Mouse (Mus musculus) adrenal gland (tissue): Measurements from ENCODE around the gene Ripply1.

ENCODE experiments used
- intact Hi-C: fragments of 180-260 bp; cut with DNase I; formaldehyde crosslinking; loops from one replicate; pipeline ENCODE4 v1.15.1; 2025
- long read RNA-seq, 2 experiments: library from polyadenylated mRNA; unstranded; transcript quantifications; one replicate each; pipeline ENCODE4 v2.0.0; 2020; ENCODE audit warnings: borderline replicate concordance in 1 of 2; ENCODE audit not compliant: insufficient replicate concordance in 1 of 2

Gene Ripply1
- long read RNA-seq, experiment 1, result 0 reads
- long read RNA-seq, experiment 2, result 0 reads

GRCm38 (mm10) chrX:139782278-139783044 lies at the start of gene Ripply1:
Gene Ripply1 (minus strand): TSS chrX:139782353.
- intact Hi-C loops, result no loop called here

GRCm38 (mm10) chrX:139828363-139829092 lies 46.4 kb upstream of the Ripply1 start:
- intact Hi-C loops, result no loop called here

GRCm38 (mm10) chrX:139826926-139827325 lies 44.8 kb upstream of the Ripply1 start:
- intact Hi-C loops, result no loop called here

GRCm38 (mm10) chrX:139825402-139825801 lies 43.2 kb upstream of the Ripply1 start:
- intact Hi-C loops, result no loop called here

GRCm38 (mm10) chrX:139815201-139815600 lies 33.0 kb upstream of the Ripply1 start:
- intact Hi-C loops, result no loop called here

GRCm38 (mm10) chrX:139814018-139814635 lies 32.0 kb upstream of the Ripply1 start:
- intact Hi-C loops, result no loop called here

- intact Hi-C loops, result no loop called here
Measured at GRCm38 (mm10) chrX:139813299-139814002, 31.3 kb upstream of the Ripply1 start.

GRCm38 (mm10) chrX:139812636-139813298 lies 30.6 kb upstream of the Ripply1 start:
- intact Hi-C loops, result no loop called here

GRCm38 (mm10) chrX:139808501-139808900 lies 26.3 kb upstream of the Ripply1 start:
- intact Hi-C loops, result no loop called here

GRCm38 (mm10) chrX:139808085-139808484 lies 25.9 kb upstream of the Ripply1 start:
- intact Hi-C loops, result no loop called here

GRCm38 (mm10) chrX:139807391-139807790 lies 25.2 kb upstream of the Ripply1 start:
- intact Hi-C loops, result no loop called here

GRCm38 (mm10) chrX:139805918-139806317 lies 23.8 kb upstream of the Ripply1 start:
- intact Hi-C loops, result no loop called here

- intact Hi-C loops, result no loop called here
Measured at GRCm38 (mm10) chrX:139803028-139803427, 20.9 kb upstream of the Ripply1 start.

GRCm38 (mm10) chrX:139800406-139800878 lies 18.3 kb upstream of the Ripply1 start, which contains the start of gene Cldn2:
Gene Cldn2 (plus strand): TSS chrX:139800828.
- intact Hi-C loops, result no loop called here

- intact Hi-C loops, result no loop called here
Measured at GRCm38 (mm10) chrX:139799953-139800352, 17.8 kb upstream of the Ripply1 start.

GRCm38 (mm10) chrX:139797875-139798274 lies 15.7 kb upstream of the Ripply1 start:
- intact Hi-C loops, result no loop called here

- intact Hi-C loops, result no loop called here
Measured at GRCm38 (mm10) chrX:139796037-139796436, 13.9 kb upstream of the Ripply1 start.

- intact Hi-C loops, result no loop called here
Measured at GRCm38 (mm10) chrX:139794072-139794845, 12.1 kb upstream of the Ripply1 start.

GRCm38 (mm10) chrX:139785764-139786163 lies 3.6 kb upstream of the Ripply1 start:
- intact Hi-C loops, result no loop called here

- intact Hi-C loops, result no loop called here
Measured at GRCm38 (mm10) chrX:139783045-139783422, 881 bp upstream of the Ripply1 start.
